Mouse (Mus musculus): ENCODE results near the gene Cyb561d1. TPM values are rescaled to one million over a fixed set of nuclear protein-coding genes. Genes with fewer than 3 reads are reported as not detected.

The Cyb561d1 gene
- polyA plus RNA-seq, 1 experiment = 3.2 TPM

GRCm38 (mm10) chr3:108180514-108180913, 20.5 kb downstream of the Cyb561d1 start:
- TF ChIP-seq POLR2A (IDR thresholded peaks at IDR 0.05; ENCODE audit: insufficient read length, low read depth) (no peak), MYOD1 (IDR thresholded peaks at IDR 0.05; ENCODE audit: control insufficient read depth in 1 of 3, insufficient read length in 2 of 3, low read depth in 2 of 3) (no peak), SRF (IDR thresholded peaks at IDR 0.05; ENCODE audit: control insufficient read depth, insufficient read length, low read depth) (no peak), POLR2AphosphoS2 (IDR thresholded peaks at IDR 0.05; ENCODE audit: insufficient read length, low read depth) (no peak)
- Histone ChIP-seq H3K4me3 (no peak overlapping the region), H3K27me3 (ENCODE audit: control insufficient read depth, insufficient read depth, insufficient read length) (peaks cover 25% of the 10 kb centered on the region), H3K36me3 (ENCODE audit: control insufficient read depth, insufficient read depth) (no peaks in the 10 kb centered on the region), H3K79me2 (ENCODE audit: control insufficient read depth, insufficient read depth) (no peaks in the 10 kb centered on the region), H3K4me2 (ENCODE audit: low read depth) (no peak overlapping the region), H3ac (ENCODE audit: control insufficient read depth, insufficient read length) (no peak overlapping the region)

DNA sequence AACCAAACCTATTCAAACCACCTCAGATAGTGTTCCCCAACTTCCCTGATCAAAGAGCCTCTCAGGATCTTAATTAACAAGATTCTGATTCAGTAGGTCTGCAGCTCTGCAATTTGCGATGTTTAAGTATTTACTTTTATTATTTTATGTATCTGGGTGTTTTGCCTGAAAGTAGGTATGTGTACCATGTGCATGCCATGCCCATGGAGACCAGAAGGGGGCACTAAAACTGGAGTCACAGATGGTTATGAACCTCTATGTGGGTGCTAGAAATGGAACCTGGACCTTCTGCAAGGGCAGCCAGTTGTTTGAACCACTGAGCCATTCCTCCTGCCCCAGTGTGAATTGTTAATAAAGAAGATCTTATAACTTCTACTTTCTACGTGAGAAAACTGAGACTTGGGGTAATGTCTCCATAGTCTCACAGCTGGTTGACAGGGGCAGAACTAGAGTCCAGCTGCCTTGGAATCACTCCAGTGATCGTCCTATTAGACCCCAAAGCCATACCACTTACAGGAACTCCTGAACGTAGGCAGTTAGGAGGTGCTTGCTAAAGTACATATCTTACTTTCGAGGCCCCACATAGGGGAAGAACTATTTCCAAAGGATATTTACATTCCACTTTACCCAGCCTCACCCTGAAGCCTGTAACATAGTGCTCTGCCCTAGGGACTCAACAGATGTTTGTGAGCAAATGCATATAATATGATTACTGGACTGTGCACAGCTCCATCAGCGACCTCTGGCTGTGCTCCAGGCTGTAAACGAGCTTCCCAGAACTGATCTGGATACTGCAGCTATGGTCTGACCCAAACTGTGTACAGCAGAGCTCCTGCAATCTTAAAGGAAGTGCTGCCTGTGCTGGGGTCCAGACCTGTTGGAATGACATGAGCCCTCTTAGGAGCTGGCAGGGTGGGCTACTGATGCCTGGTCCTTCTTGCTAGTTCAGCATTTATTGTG, 22.0 kb downstream of the Cyb561d1 start:
- no peaks in the 10 kb centered on the region for H3K36me3 ChIP-seq (ENCODE audit: control insufficient read depth, insufficient read depth)
- no peaks in the 10 kb centered on the region for H3K79me2 ChIP-seq (ENCODE audit: control insufficient read depth, insufficient read depth)
- TF ChIP-seq POLR2AphosphoS2 (IDR thresholded peaks at IDR 0.05; ENCODE audit: insufficient read length, low read depth) (no peak), SRF (IDR thresholded peaks at IDR 0.05; ENCODE audit: control insufficient read depth, insufficient read length, low read depth) (no peak), MYOD1 (IDR thresholded peaks at IDR 0.05; ENCODE audit: control insufficient read depth in 1 of 3, insufficient read length in 2 of 3, low read depth in 2 of 3) (no peak), MAX (IDR thresholded peaks at IDR 0.05; ENCODE audit: low read depth) (no peak), E2F4 (IDR thresholded peaks at IDR 0.05; ENCODE audit: insufficient read depth) (no peak), USF1 (IDR thresholded peaks at IDR 0.05; ENCODE audit: low read depth) (no peak), TCF12 (IDR thresholded peaks at IDR 0.05; ENCODE audit: insufficient read depth, poor library complexity, severe bottlenecking) (no peak), REST (IDR thresholded peaks at IDR 0.05; ENCODE audit: insufficient read depth, insufficient read length) (no peak), POLR2A (IDR thresholded peaks at IDR 0.05; ENCODE audit: insufficient read length, low read depth) (no peak), CEBPB (IDR thresholded peaks at IDR 0.05; ENCODE audit: insufficient read depth, poor library complexity, severe bottlenecking) (no peak), TCF3 (IDR thresholded peaks at IDR 0.05; ENCODE audit: insufficient read length, low read depth) (no peak), MYOG (IDR thresholded peaks at IDR 0.05; ENCODE audit: control insufficient read depth in 1 of 3, insufficient read depth in 1 of 3, insufficient read length in 2 of 3, low read depth in 2 of 3) (no peak)
- H3K27me3 ChIP-seq (ENCODE audit: control insufficient read depth, insufficient read depth, insufficient read length) = peaks cover 37% of the 10 kb centered on the region
- no peak overlapping the region for H3K4me3 ChIP-seq
- H3K4me2 ChIP-seq (ENCODE audit: low read depth) = no peak overlapping the region
- H3ac ChIP-seq (ENCODE audit: control insufficient read depth, insufficient read length) = no peak overlapping the region

DNA sequence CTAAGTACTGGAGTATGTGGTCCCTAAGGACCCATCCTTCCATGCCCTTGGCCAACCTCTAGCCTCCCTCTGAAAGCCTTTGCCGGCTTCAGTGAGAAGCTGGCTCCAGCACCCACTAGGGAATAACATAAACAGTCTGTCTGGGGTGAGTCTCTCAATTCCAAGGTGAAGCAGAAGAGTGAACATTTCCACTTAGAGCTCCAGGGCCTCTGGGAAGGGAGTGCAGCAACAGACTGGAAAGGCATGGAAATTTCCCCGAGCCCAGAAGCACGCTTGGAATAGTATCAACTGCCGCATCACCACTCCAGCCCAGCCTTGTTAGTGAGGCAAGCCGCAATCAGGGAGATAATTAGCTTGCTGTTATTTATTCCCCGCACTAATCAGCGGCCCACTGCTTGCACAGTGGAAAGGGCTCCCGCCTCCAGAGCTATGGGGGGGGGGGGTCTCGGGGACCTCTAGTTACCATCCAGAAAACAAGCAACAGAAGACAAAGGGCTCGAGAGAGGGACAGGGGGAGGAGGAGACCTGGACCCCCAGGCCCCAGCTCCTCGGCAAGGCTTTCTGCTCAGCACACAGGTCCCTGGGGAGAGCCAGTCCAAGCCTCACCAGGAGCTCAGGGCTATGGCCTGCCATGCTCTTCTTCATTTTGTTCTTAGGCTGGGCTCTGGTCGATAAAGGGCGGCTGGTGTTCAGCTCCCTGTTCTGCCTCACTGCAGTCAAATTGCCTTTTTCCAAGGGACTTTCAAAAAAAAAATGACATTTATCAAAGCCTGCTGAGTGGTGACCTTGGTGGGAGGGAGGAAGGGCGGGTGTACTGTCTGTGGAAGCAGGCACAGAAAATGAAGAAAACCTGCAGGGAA, 26.1 kb downstream of the Cyb561d1 start:
- Histone ChIP-seq H3K4me3 (no peak overlapping the region), H3K27me3 (ENCODE audit: control insufficient read depth, insufficient read depth, insufficient read length) (peaks cover 55% of the 10 kb centered on the region), H3K4me2 (ENCODE audit: low read depth) (no peak overlapping the region)

GRCm38 (mm10) chr3:108169199-108169598, 31.8 kb downstream of the Cyb561d1 start:
- Histone ChIP-seq H3ac (ENCODE audit: control insufficient read depth, insufficient read length) (no peak overlapping the region), H3K36me3 (ENCODE audit: control insufficient read depth, insufficient read depth) (no peaks in the 10 kb centered on the region)
- TF ChIP-seq POLR2A (IDR thresholded peaks at IDR 0.05; ENCODE audit: insufficient read length, low read depth) (no peak), E2F4 (IDR thresholded peaks at IDR 0.05; ENCODE audit: insufficient read depth) (no peak), TCF3 (IDR thresholded peaks at IDR 0.05; ENCODE audit: insufficient read length, low read depth) (no peak), REST (IDR thresholded peaks at IDR 0.05; ENCODE audit: insufficient read depth, insufficient read length) (no peak), POLR2AphosphoS2 (IDR thresholded peaks at IDR 0.05; ENCODE audit: insufficient read length, low read depth) (no peak), USF1 (IDR thresholded peaks at IDR 0.05; ENCODE audit: low read depth) (no peak), MYOD1 (IDR thresholded peaks at IDR 0.05; ENCODE audit: control insufficient read depth in 1 of 3, insufficient read length in 2 of 3, low read depth in 2 of 3) (no peak), MYOG (IDR thresholded peaks at IDR 0.05; ENCODE audit: control insufficient read depth in 1 of 3, insufficient read depth in 1 of 3, insufficient read length in 2 of 3, low read depth in 2 of 3) (no peak), SRF (IDR thresholded peaks at IDR 0.05; ENCODE audit: control insufficient read depth, insufficient read length, low read depth) (no peak), TCF12 (IDR thresholded peaks at IDR 0.05; ENCODE audit: insufficient read depth, poor library complexity, severe bottlenecking) (no peak), CEBPB (IDR thresholded peaks at IDR 0.05; ENCODE audit: insufficient read depth, poor library complexity, severe bottlenecking) (no peak), MAX (IDR thresholded peaks at IDR 0.05; ENCODE audit: low read depth) (no peak)

More for the DNA sequence above, 26.1 kb downstream of the Cyb561d1 start:
- no peaks in the 10 kb centered on the region for H3K36me3 ChIP-seq (ENCODE audit: control insufficient read depth, insufficient read depth)
- H3K79me2 ChIP-seq (ENCODE audit: control insufficient read depth, insufficient read depth) = no peaks in the 10 kb centered on the region
- TF ChIP-seq MYOG (IDR thresholded peaks at IDR 0.05; ENCODE audit: control insufficient read depth in 1 of 3, insufficient read depth in 1 of 3, insufficient read length in 2 of 3, low read depth in 2 of 3) (no peak), MAX (IDR thresholded peaks at IDR 0.05; ENCODE audit: low read depth) (no peak), TCF3 (IDR thresholded peaks at IDR 0.05; ENCODE audit: insufficient read length, low read depth) (no peak), TCF12 (IDR thresholded peaks at IDR 0.05; ENCODE audit: insufficient read depth, poor library complexity, severe bottlenecking) (no peak), REST (IDR thresholded peaks at IDR 0.05; ENCODE audit: insufficient read depth, insufficient read length) (no peak), POLR2A (IDR thresholded peaks at IDR 0.05; ENCODE audit: insufficient read length, low read depth) (no peak), USF1 (IDR thresholded peaks at IDR 0.05; ENCODE audit: low read depth) (no peak), SRF (IDR thresholded peaks at IDR 0.05; ENCODE audit: control insufficient read depth, insufficient read length, low read depth) (no peak), CEBPB (IDR thresholded peaks at IDR 0.05; ENCODE audit: insufficient read depth, poor library complexity, severe bottlenecking) (no peak), MYOD1 (IDR thresholded peaks at IDR 0.05; ENCODE audit: control insufficient read depth in 1 of 3, insufficient read length in 2 of 3, low read depth in 2 of 3) (no peak), E2F4 (IDR thresholded peaks at IDR 0.05; ENCODE audit: insufficient read depth) (no peak), POLR2AphosphoS2 (IDR thresholded peaks at IDR 0.05; ENCODE audit: insufficient read length, low read depth) (no peak)
- no peak overlapping the region for H3ac ChIP-seq (ENCODE audit: control insufficient read depth, insufficient read length)

More at GRCm38 (mm10) chr3:108169199-108169598, 31.8 kb downstream of the Cyb561d1 start:
- Histone ChIP-seq H3K27me3 (ENCODE audit: control insufficient read depth, insufficient read depth, insufficient read length) (peaks cover 34% of the 10 kb centered on the region), H3K79me2 (ENCODE audit: control insufficient read depth, insufficient read depth) (no peaks in the 10 kb centered on the region), H3K4me3 (no peak overlapping the region), H3K4me2 (ENCODE audit: low read depth) (no peak overlapping the region)

All from myocyte (in vitro differentiated cells).